Mouse (Mus musculus) left cerebral cortex, postnatal 10 days (tissue): ENCODE results near the gene Rae1. TPM values are rescaled to one million over a fixed set of nuclear protein-coding genes. Genes with fewer than 3 reads are reported as not detected.

Source experiments
- DNase-seq, 2 experiments: peaks; one replicate each; pipeline ENCODE4 v3.0.0; 2021 to 2022; ENCODE audit warnings: low spot score in 2 of 2, mixed read lengths in 1 of 2; ENCODE audit errors: extremely low spot score in 1 of 2
- intact Hi-C: fragments of 180-260 bp; cut with DNase I; formaldehyde crosslinking; loops from one replicate; pipeline ENCODE4 v1.15.1; 2025
- total RNA-seq, 2 experiments: library from RNA; stranded (reverse); gene quantifications; 2 replicates each; pipeline ENCODE4 v1.2.3; 2021

Gene Rae1
- total RNA-seq, 2 experiments from 2014 or later: 66.1 to 77.4 TPM

DNA sequence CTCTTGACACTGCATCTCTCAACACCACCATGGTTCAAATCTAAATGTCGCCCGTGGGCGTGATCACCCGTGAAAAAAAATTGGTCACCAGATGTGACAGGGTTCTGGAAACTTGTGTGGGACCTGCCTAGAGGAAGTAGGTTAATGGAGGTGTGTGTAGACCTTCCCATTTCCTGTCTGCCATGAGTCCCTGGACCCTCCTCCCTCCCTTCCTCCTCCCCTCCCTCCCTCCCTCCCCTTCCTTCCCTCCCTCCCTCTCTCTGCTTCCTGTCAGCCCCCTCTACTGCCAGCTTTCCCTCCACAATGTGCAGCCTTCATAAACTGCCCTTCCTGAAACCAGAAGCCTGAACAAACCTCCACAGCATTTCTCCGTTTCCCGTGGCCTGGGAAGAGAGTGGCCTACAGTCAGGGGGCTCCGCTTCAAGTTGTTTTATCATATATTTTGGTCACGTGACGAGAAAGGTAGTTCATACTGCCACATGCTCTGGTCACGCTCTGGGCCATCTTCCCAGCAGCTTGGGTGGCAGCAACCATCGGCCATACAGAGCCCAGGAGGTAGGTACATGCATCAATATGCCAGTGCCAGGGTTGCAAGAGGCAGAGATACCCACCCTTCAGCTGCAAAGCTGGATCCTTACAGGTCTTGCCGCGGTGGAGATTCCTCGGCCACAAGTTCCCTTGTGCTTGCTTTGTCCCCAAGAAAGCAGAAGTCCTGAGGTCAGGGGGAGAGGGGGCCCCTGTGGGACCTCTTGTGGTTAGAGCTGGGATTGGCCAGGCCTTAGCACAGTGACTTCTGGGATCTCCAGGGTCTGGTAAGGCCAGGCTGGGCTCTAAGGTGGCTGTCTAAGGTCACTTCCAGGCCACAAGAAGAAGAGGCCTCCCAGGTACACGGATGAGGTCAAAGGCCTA lies 61.8 kb downstream of the Rae1 start:
- intact Hi-C loops: no loop called here
- DNase-seq: no peak

DNA sequence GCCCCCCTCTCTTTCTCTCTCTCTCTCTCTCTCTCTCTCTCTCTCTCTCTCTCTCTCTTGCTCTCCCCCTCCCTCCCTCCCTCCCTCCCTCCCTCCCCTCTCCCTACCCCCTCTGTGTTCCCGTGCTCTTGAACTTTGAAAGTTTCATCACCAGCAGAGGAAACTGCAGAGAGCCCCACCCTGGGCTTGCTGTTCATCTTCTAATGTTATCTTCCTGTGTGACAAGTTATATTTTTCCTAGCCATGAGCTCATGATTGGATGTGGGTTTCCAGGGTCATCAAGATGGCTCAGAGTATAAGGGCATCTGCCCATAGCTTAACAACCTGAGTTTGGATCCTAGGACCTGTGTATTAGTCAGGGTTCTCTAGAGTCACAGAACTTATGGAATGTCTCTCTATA lies 63.3 kb downstream of the Rae1 start:
- DNase-seq: no peak
- intact Hi-C loops: no loop called here

DNA sequence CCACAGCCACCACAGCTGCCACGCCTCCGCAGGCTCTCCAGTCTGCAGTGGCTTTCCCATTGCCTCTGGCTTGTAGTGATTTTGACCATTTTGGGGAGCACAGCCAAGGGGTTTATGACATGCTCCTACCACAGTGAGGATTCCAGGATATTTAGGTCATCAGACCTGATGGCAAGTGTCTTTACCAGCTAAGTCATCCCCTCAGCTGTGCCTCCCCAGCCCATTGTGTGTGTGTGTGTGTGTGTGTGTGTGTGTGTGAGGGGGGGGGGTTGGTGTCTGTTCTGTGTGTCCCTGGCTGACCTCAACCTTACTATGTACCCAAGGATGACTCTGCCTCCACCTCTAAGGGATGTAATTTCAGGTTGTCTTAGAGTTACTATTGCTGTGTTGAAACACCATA lies 64.9 kb downstream of the Rae1 start:
- intact Hi-C loops: no loop called here

More for the DNA sequence above, 64.9 kb downstream of the Rae1 start:
- no peak for DNase-seq

Other genes with a start within 250 kb of the Rae1 start
- gene Bmp7, start 59.8 kb upstream of the Rae1 start, total RNA-seq: 10 to 100 TPM; 10.3 to 10.7 TPM
- under 1 TPM; 0.39 to 0.49 TPM for gene Spo11, start 22.4 kb upstream of the Rae1 start, total RNA-seq
- 1 to 10 TPM; 2.7 to 2.8 TPM for gene Rbm38, start 20.4 kb downstream of the Rae1 start, total RNA-seq
- not detected for gene Ctcfl, start 119.4 kb downstream of the Rae1 start, total RNA-seq
- not detected for gene Pck1, start 152.9 kb downstream of the Rae1 start, total RNA-seq
- under 1 TPM in 1 of 2 experiments, not detected in 1; 0.12 TPM for gene Zbp1, start 218.8 kb downstream of the Rae1 start, total RNA-seq